Mouse (Mus musculus): ENCODE data around the gene Apoa2.

DNA sequence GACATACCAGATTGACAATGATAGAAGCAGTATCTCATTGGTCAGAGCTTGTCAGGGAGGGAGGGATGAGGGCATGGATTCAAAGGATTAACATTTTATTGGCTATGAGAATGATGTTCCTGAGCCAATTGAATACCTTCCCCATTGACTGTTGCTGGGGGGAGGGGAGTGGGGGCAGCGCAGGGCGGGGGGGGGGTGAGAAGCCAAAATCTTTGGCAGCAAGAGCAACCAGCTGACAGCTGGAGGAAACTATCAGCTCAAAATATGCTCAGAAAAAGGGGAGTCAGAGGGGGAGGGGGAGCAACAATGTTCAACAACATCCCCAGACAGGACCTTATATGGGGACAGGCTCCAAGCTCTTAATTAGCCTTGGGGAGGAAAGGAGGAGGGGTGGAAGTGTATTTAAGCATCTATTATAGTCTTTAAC is 38.3 kb downstream of the Apoa2 start:
- TF ChIP-seq CTCF (IDR thresholded peaks at IDR 0.05; ENCODE audit: insufficient read depth, low read length) (no peak), POLR2A (IDR thresholded peaks at IDR 0.05; ENCODE audit: borderline replicate concordance, extremely low read depth, low read depth, low read length) (no peak)
